Mouse (Mus musculus) forebrain, embryonic 13.5 days (tissue): ENCODE measurements around the gene Tmprss9. TPM values are rescaled to one million over a fixed set of nuclear protein-coding genes. Genes with fewer than 3 reads are reported as not detected.
"Not testable (repeated sequence)": the region's sequence is repeated elsewhere in the genome, so short reads cannot be mapped to it uniquely, and the experiment has no call there.

Experiments
- ATAC-seq: fragments of 200-750 bp; cut with Nextera tagmentation; 2 replicates; pipeline ENCODE4 v1.8.0; 2017
- H3K27ac ChIP-seq: fragments of 300-500 bp; sonication (generic); 2 replicates; pipeline ENCODE4 v1.5.1; 2015; ENCODE audit warnings: inconsistent platforms, mild to moderate bottlenecking, moderate library complexity
- H3K27me3 ChIP-seq: fragments of 300-500 bp; sonication (generic); 2 replicates; pipeline ENCODE4 v1.6.1; 2015; ENCODE audit warnings: mild to moderate bottlenecking, inconsistent platforms
- H3K36me3 ChIP-seq: fragments of 300-500 bp; sonication (generic); 2 replicates; pipeline ENCODE4 v1.6.1; 2015; ENCODE audit warnings: mild to moderate bottlenecking, inconsistent platforms; ENCODE audit not compliant: poor library complexity, severe bottlenecking
- H3K4me1 ChIP-seq: fragments of 300-500 bp; sonication (generic); 2 replicates; pipeline ENCODE4 v1.6.1; 2015; ENCODE audit warnings: inconsistent platforms
- H3K4me2 ChIP-seq: fragments of 300-500 bp; sonication (generic); 2 replicates; pipeline ENCODE4 v1.6.1; 2015; ENCODE audit warnings: inconsistent platforms, mild to moderate bottlenecking, moderate library complexity
- H3K4me3 ChIP-seq: fragments of 300-500 bp; sonication (generic); 2 replicates; pipeline ENCODE4 v1.5.1; 2015; ENCODE audit warnings: mild to moderate bottlenecking, inconsistent platforms
- H3K9ac ChIP-seq: fragments of 300-500 bp; sonication (generic); 2 replicates; pipeline ENCODE4 v1.6.1; 2015; ENCODE audit warnings: mild to moderate bottlenecking, inconsistent platforms
- H3K9me3 ChIP-seq: fragments of 300-500 bp; sonication (generic); replicated peaks from 2 replicates; pipeline ENCODE4 v1.6.1; 2016; ENCODE audit warnings: inconsistent platforms
- WGBS: fragments of 180-500 bp; shearing (Covaris S2); methylation state at CpG from one replicate; pipeline ENCODE4 v1.1.7; 2015; 5-methylcytosine and 5-hydroxymethylcytosine counted together
- polyA plus RNA-seq: library from polyadenylated mRNA; unstranded; fragments of >200 nt; fragmentation: Nextera tagmentation; extraction: Ambion mirVana; gene quantifications from 2 replicates; pipeline ENCODE4 v1.2.1, GENCODE M21; 2015

Gene Tmprss9
- polyA plus RNA-seq, result 0.13 and 0.14 TPM in 2 replicates

- ATAC-seq, result no peak
- no peaks in the 10 kb centered on the region for H3K4me1 ChIP-seq
- no peak within 1 kb of the TSS; the same call in 1 of the 2 replicates for H3K9ac ChIP-seq
- H3K27me3 ChIP-seq, result peaks cover 8% of the 10 kb centered on the region; the same call in 1 of the 2 replicates
- H3K4me2 ChIP-seq, result no peak within 1 kb of the TSS
- WGBS, result 36% methylated on average over 9 of the region's 9 CpGs
- H3K9me3 ChIP-seq, result no peaks in the 10 kb centered on the region
- H3K4me3 ChIP-seq, result no peak within 1 kb of the TSS
- peaks cover 21% of the 10 kb centered on the region for H3K36me3 ChIP-seq
- no peak within 1 kb of the TSS for H3K27ac ChIP-seq
Measured at GRCm38 (mm10) chr10:80871581-80871980, at the start of gene Tmprss9. Gene Tmprss9, plus strand, starts transcription at chr10:80871848.

GRCm38 (mm10) chr10:80821991-80822390, 49.7 kb upstream of the Tmprss9 start:
- Histone ChIP-seq H3K4me1 (0 out of 2 replicates have a peak, but pooled peaks cover 3% of the 10 kb centered on the region), H3K9ac (no peak overlapping the region), H3K27ac (no peak overlapping the region), H3K36me3 (no peaks in the 10 kb centered on the region), H3K4me2 (no peak overlapping the region), H3K4me3 (no peak overlapping the region), H3K27me3 (no peaks in the 10 kb centered on the region), H3K9me3 (no peaks in the 10 kb centered on the region)
- 44% methylated on average over 2 of the region's 2 CpGs for WGBS
- ATAC-seq, result no peak

GRCm38 (mm10) chr10:80822528-80822927, 49.1 kb upstream of the Tmprss9 start:
- H3K4me1 ChIP-seq, result peaks cover 5% of the 10 kb centered on the region
- no peaks in the 10 kb centered on the region for H3K27me3 ChIP-seq
- ATAC-seq, result no peak
- no peak overlapping the region for H3K4me3 ChIP-seq
- no peak overlapping the region for H3K27ac ChIP-seq
- no peak overlapping the region for H3K4me2 ChIP-seq
- H3K36me3 ChIP-seq, result no peaks in the 10 kb centered on the region
- H3K9me3 ChIP-seq, result no peaks in the 10 kb centered on the region
- WGBS, result 85% methylated on average over 5 of the region's 5 CpGs
- no peak overlapping the region for H3K9ac ChIP-seq

- WGBS, result 98% methylated on average over 1 of the region's 1 CpGs
- ATAC-seq, result no peak
Measured at GRCm38 (mm10) chr10:80823316-80823715, 48.3 kb upstream of the Tmprss9 start.

GRCm38 (mm10) chr10:80823847-80824643, 47.6 kb upstream of the Tmprss9 start:
- no peak overlapping the region for H3K4me2 ChIP-seq
- no peaks in the 10 kb centered on the region for H3K27me3 ChIP-seq
- no peak for ATAC-seq
- H3K4me3 ChIP-seq, result no peak overlapping the region
- no peaks in the 10 kb centered on the region for H3K9me3 ChIP-seq
- H3K27ac ChIP-seq, result no peak overlapping the region
- no peak overlapping the region for H3K9ac ChIP-seq
- peaks cover 18% of the 10 kb centered on the region for H3K4me1 ChIP-seq
- WGBS, result 72% methylated on average over 8 of the region's 8 CpGs
- H3K36me3 ChIP-seq, result peaks cover 9% of the 10 kb centered on the region

More at GRCm38 (mm10) chr10:80823316-80823715, 48.3 kb upstream of the Tmprss9 start:
- H3K27ac ChIP-seq, result no peak overlapping the region
- no peak overlapping the region for H3K4me3 ChIP-seq
- peaks cover 4% of the 10 kb centered on the region; the same call in 1 of the 2 replicates for H3K36me3 ChIP-seq
- no peaks in the 10 kb centered on the region for H3K27me3 ChIP-seq
- H3K9me3 ChIP-seq, result no peaks in the 10 kb centered on the region
- H3K4me1 ChIP-seq, result peaks cover 13% of the 10 kb centered on the region
- H3K9ac ChIP-seq, result no peak overlapping the region
- no peak overlapping the region for H3K4me2 ChIP-seq

GRCm38 (mm10) chr10:80824827-80825226, 46.8 kb upstream of the Tmprss9 start:
- WGBS, result 83% methylated on average over 2 of the region's 2 CpGs
- no peak for ATAC-seq
- H3K27ac ChIP-seq, result no peak overlapping the region

GRCm38 (mm10) chr10:80826151-80827062, 45.2 kb upstream of the Tmprss9 start, which contains the start of gene Oaz1:
Gene Oaz1, plus strand, starts transcription at chr10:80826656.
- peak within 1 kb of the TSS; percentile 90 for H3K4me2 ChIP-seq
- H3K27ac ChIP-seq, result peak within 1 kb of the TSS; percentile 86
- under 1% methylated on average over 68 of the region's 82 CpGs for WGBS
- no peaks in the 10 kb centered on the region for H3K27me3 ChIP-seq
- H3K4me1 ChIP-seq, result peaks cover 41% of the 10 kb centered on the region
- H3K4me3 ChIP-seq, result peak within 1 kb of the TSS; percentile 78
- H3K36me3 ChIP-seq, result peaks cover 32% of the 10 kb centered on the region
- H3K9me3 ChIP-seq, result no peaks in the 10 kb centered on the region
- peak within 1 kb of the TSS; percentile 92 for H3K9ac ChIP-seq
- ATAC-seq, result peak; percentile 97

More at GRCm38 (mm10) chr10:80824827-80825226, 46.8 kb upstream of the Tmprss9 start:
- Histone ChIP-seq H3K4me3 (no peak overlapping the region), H3K9me3 (no peaks in the 10 kb centered on the region), H3K4me1 (peaks cover 25% of the 10 kb centered on the region), H3K36me3 (peaks cover 17% of the 10 kb centered on the region), H3K27me3 (no peaks in the 10 kb centered on the region), H3K4me2 (no peak overlapping the region), H3K9ac (no peak overlapping the region)

- Histone ChIP-seq H3K27ac (peak overlapping the region; percentile 86), H3K36me3 (peaks cover 32% of the 10 kb centered on the region), H3K9ac (peak overlapping the region; percentile 92), H3K27me3 (no peaks in the 10 kb centered on the region), H3K4me1 (peaks cover 42% of the 10 kb centered on the region), H3K9me3 (no peaks in the 10 kb centered on the region), H3K4me2 (peak overlapping the region; percentile 90), H3K4me3 (peak overlapping the region; percentile 78)
- WGBS, result 8% methylated on average over 29 of the region's 29 CpGs
- ATAC-seq, result no peak
Measured at GRCm38 (mm10) chr10:80827063-80827869, 44.4 kb upstream of the Tmprss9 start.

GRCm38 (mm10) chr10:80827870-80828420, 43.7 kb upstream of the Tmprss9 start:
- Histone ChIP-seq H3K27me3 (no peaks in the 10 kb centered on the region), H3K9ac (peak overlapping the region; percentile 92), H3K4me1 (peaks cover 42% of the 10 kb centered on the region), H3K27ac (no peak overlapping the region), H3K4me2 (peak overlapping the region; percentile 90), H3K4me3 (peak overlapping the region; percentile 78), H3K36me3 (peaks cover 32% of the 10 kb centered on the region), H3K9me3 (no peaks in the 10 kb centered on the region)
- no peak for ATAC-seq
- 81% methylated on average over 10 of the region's 10 CpGs for WGBS

- peaks cover 42% of the 10 kb centered on the region for H3K4me1 ChIP-seq
- 85% methylated on average over 7 of the region's 9 CpGs for WGBS
- ATAC-seq, result not testable (repeated sequence)
Measured at GRCm38 (mm10) chr10:80828587-80828986, 43.1 kb upstream of the Tmprss9 start.

More at GRCm38 (mm10) chr10:80828587-80828986, 43.1 kb upstream of the Tmprss9 start:
- Histone ChIP-seq H3K4me2 (peak overlapping the region; percentile 90), H3K4me3 (peak overlapping the region; percentile 78; the same call in 1 of the 2 replicates), H3K36me3 (peaks cover 32% of the 10 kb centered on the region)
- not testable (repeated sequence) for H3K27ac ChIP-seq, H3K9me3 ChIP-seq, H3K27me3 ChIP-seq, H3K9ac ChIP-seq
